Mouse (Mus musculus) splenic B cell, adult 2 months (primary cell): Measurements from ENCODE around the gene Rex1bd.
A peak's percentile ranks its signal among the peaks of the same experiment; 100 is the strongest.

Source experiments
- DNase-seq: peaks from one replicate; pipeline ENCODE4 v3.0.0-alpha.2; 2011; ENCODE audit warnings: low read depth, low spot score
- H3K27me3 ChIP-seq: 2 replicates; pipeline ENCODE4 v1.6.1; 2012; ENCODE audit warnings: mild to moderate bottlenecking, low read length, moderate library complexity, mixed read lengths; ENCODE audit not compliant: control insufficient read depth, poor library complexity, insufficient read depth, severe bottlenecking
- H3K36me3 ChIP-seq: 2 replicates; pipeline ENCODE4 v1.6.1; 2012; ENCODE audit warnings: mild to moderate bottlenecking, low read length, moderate library complexity, mixed read lengths; ENCODE audit not compliant: control insufficient read depth, poor library complexity, insufficient read depth, severe bottlenecking

Rex1bd gene

DNA sequence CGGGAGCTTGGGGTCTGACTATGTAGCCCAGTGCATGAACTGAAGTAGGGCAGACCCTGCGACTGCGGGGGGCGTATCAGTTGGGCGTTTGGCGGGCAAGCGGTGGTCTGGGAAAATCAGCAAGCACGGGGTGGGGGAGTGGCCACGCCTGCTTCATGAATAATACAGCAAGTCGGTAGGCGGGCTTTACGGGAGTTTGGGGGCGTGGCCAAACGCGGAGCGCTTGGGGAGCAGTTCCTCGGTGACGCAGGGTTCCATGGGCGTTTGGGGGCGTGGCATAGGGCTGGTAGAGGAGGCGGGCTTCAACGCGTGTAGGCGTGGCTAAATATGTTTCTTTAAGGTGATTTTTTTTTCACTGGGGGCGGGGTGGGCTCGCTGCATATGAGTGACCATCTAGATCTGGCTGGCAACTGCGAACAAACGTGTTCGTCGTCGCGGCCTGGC, 32.1 kb upstream of the Rex1bd start:
- peaks cover 3% of the 10 kb centered on the region for H3K36me3 ChIP-seq
- no peaks in the 10 kb centered on the region for H3K27me3 ChIP-seq
- peak; percentile 99 for DNase-seq

GRCm38 (mm10) chr8:70538024-70538579, 31.6 kb upstream of the Rex1bd start:
- Histone ChIP-seq H3K27me3 (no peaks in the 10 kb centered on the region), H3K36me3 (peaks cover 3% of the 10 kb centered on the region)
- DNase-seq = peak; percentile 66

DNA sequence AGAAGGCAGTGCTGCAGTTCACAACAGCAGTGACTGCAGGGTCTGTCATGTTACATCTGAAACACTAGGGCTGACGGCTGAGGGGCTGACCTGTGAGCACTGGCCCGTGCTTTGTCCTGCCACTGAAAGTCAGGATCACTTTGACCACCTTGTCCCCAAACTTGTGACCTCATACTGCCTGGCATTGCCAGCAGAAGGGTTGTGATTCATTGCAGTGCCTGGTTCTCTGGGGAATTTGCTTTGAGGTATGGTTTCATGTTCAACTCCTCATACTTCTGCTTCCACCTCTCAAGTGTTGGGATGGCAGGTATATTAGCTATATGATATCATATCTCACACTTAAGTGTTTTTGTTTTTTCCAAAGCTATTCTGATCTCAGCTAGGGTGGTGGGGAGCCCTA, 29.1 kb upstream of the Rex1bd start:
- Histone ChIP-seq H3K36me3 (peaks cover 5% of the 10 kb centered on the region), H3K27me3 (no peaks in the 10 kb centered on the region)
- no peak for DNase-seq

DNA sequence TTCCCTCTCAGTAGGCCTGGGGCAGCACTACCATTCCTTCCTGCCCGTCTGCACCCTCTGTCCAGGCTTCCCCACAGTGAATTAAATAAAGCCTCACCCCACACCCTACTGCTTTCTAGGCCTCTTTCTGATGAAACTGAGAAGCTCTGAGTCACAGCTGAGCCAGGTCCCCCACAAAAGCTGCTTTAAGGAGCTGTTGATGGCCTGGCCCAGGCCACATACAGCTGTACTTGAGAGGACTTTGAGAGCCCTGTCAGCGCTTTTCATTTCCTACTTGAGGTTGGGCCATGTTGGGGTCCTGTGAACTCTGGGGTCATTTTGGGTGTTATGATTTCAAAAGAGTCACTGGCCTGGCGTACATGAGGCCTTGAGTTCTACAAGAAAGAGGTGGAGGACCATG, 28.7 kb upstream of the Rex1bd start:
- H3K36me3 ChIP-seq = peaks cover 5% of the 10 kb centered on the region
- no peak for DNase-seq
- H3K27me3 ChIP-seq = no peaks in the 10 kb centered on the region

GRCm38 (mm10) chr8:70534281-70534680, 27.7 kb upstream of the Rex1bd start:
- Histone ChIP-seq H3K27me3 (no peaks in the 10 kb centered on the region), H3K36me3 (peaks cover 5% of the 10 kb centered on the region)
- no peak for DNase-seq

GRCm38 (mm10) chr8:70530314-70530713, 23.8 kb upstream of the Rex1bd start:
- no peak for DNase-seq
- Histone ChIP-seq H3K36me3 (peaks cover 5% of the 10 kb centered on the region), H3K27me3 (no peaks in the 10 kb centered on the region)

GRCm38 (mm10) chr8:70529741-70530161, 23.2 kb upstream of the Rex1bd start:
- no peaks in the 10 kb centered on the region for H3K27me3 ChIP-seq
- DNase-seq = no peak
- peaks cover 5% of the 10 kb centered on the region for H3K36me3 ChIP-seq

DNA sequence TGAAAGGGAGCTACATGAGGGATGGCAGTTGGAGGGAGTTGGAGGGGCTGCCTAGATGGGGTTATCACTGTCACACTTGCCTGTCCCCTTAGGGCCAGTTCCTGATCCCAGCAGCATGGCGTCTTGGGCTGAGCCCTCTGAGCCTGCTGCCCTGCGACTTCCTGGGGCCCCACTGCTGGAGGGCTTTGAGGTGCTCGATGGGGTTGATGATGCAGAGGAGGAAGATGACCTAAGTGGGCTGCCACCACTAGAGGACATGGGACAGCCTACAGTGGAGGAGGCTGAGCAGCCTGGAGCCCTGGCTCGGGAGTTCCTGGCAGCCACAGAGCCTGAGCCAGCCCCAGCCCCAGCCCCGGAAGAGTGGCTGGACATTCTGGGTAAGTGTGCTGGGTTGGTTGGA, 22.7 kb upstream of the Rex1bd start:
- DNase-seq = no peak
- Histone ChIP-seq H3K27me3 (no peaks in the 10 kb centered on the region), H3K36me3 (peaks cover 4% of the 10 kb centered on the region)

- peaks cover 2% of the 10 kb centered on the region for H3K36me3 ChIP-seq
- DNase-seq = no peak
These were observed 21.7 kb upstream of the Rex1bd start for GRCm38 (mm10) chr8:70528182-70528797.

GRCm38 (mm10) chr8:70527512-70528181, 21.1 kb upstream of the Rex1bd start, which contains the start of the genes Fkbp8 and Kxd1:
Fkbp8 (plus strand) TSS chr8:70527724.
Kxd1 (minus strand) TSS chr8:70527956.
- peak; percentile 96 for DNase-seq
- Histone ChIP-seq H3K27me3 (no peaks in the 10 kb centered on the region), H3K36me3 (peaks cover 2% of the 10 kb centered on the region)

More at GRCm38 (mm10) chr8:70528182-70528797, 21.7 kb upstream of the Rex1bd start:
- H3K27me3 ChIP-seq = no peaks in the 10 kb centered on the region

GRCm38 (mm10) chr8:70527111-70527511, 20.6 kb upstream of the Rex1bd start:
- Histone ChIP-seq H3K36me3 (peaks cover 2% of the 10 kb centered on the region), H3K27me3 (no peaks in the 10 kb centered on the region)
- DNase-seq = no peak

DNA sequence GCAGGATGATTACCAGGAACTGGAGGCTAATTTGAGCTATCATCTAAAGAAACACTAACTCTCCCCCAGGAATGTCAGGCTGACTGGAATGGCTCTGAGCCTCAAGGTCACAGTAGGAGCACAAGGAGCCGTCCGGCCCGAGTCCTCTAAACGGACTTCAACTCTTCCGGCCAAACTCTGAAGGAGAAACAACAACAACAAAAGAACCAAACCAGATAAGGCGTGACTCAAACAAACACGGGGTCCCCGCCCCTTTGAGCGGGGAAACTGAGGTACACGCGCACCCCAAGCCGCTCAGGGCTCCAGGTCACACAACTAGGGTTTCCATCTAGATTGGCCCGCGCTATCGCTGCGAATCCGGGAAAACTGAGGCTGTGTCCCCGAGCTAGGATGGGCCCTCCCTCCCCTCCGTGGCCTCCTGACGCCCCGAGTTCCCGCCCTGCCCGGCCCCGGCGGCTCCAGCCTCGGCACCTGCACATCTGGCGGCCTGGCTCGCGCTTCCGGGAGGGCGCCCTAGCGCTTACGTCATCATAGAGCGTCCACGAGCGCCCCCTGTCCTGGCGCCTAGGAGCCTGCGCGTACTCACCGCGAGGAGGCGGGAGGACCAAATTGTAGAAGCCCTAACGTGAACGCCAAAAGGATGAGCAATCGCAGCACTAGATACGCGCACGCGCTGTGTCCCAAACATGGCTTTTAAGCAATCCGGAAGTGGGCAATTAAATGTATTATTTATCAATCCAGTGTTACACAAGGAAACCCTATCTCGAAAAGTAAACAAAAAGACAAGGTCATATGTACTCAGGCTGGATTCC, 16.2 kb upstream of the Rex1bd start:
- DNase-seq = peak; percentile 99
- peaks cover 3% of the 10 kb centered on the region; the same call in 1 of the 2 replicates for H3K36me3 ChIP-seq
- H3K27me3 ChIP-seq = no peaks in the 10 kb centered on the region

- peaks cover 8% of the 10 kb centered on the region for H3K36me3 ChIP-seq
- H3K27me3 ChIP-seq = no peaks in the 10 kb centered on the region
These were observed 13.1 kb upstream of the Rex1bd start for GRCm38 (mm10) chr8:70519606-70520005.

DNA sequence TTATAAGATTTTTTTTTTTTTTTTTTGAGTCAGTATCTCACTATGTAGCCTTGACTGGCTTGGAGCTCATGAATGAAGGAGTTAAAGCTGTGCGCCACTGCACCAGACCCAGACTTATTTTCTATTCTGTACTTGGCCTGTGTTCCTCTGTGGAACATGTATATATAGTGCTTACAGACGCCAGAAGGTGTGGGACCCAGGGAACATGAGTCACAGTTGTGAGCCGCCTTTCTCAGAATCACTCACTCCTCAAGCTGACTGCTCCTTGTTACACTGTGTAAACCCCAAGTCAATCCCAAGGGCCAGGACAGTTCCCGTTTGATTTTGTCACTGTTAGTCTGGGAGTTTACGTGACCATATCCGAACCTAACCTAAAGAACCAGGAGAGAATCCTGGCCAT, 12.5 kb upstream of the Rex1bd start:
- Histone ChIP-seq H3K27me3 (no peaks in the 10 kb centered on the region), H3K36me3 (peaks cover 8% of the 10 kb centered on the region)
- DNase-seq = no peak

More at GRCm38 (mm10) chr8:70519606-70520005, 13.1 kb upstream of the Rex1bd start:
- DNase-seq = no peak
